Mouse (Mus musculus) thymus, postnatal 36 days (tissue): Measurements from ENCODE around the gene Slc25a25.
A peak's percentile ranks its signal among the peaks of the same experiment; 100 is the strongest.
"Not testable (repeated sequence)": the region's sequence is repeated elsewhere in the genome, so short reads cannot be mapped to it uniquely, and the experiment has no call there.

Experiments
- DNase-seq, 2 experiments: peaks; one replicate each; pipeline ENCODE4 v3.0.0; 2022; ENCODE audit warnings: mixed read lengths in 2 of 2

Gene Slc25a25

DNA sequence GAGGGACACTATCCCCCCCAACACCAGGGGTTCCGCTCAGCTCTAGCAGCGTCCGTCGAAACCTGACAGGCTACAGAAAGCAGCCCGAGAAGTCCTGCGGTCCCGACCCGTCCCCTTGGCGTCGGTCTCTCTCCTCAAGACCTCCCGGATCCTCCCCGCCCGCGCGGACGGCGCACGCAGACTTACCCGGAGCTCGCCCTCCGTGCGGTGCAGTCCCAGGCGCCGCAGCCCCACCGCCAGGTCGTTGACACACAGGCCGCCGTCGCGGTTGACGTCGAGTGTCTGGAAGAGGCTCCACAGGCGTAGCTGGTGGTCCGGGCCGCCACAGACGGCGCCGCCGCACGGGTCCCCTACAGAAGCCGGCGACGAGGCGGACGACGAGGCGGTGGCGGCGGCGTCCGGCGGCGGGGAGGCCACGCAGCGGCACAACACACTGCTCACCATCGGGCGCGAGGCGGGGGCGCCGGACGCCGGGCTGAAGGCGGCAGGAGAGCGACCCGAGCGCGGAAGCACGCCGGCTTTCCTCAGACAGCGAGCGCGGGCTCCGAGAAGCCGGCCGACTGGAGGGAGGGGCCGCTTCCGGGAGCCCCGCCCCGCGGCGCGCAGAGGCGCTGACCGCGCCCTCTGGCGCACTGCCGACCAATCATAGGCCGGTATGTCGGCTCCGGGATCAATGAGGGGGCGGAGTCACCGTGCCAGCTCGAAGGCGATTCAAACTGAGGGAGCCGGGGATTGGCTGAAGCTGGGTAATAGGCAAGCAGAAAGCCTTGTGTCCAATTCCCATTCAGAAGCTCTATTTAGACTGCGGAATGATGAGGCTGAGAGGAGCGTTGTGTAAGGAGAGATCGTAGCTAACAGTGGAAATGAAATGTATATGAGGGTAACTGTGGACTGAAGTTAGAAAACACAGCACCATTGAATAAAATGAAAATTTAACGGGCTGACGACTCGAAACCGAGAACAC is at the start of gene Slc25a25:
Gene Slc25a25 (minus strand): TSS at position 565 of the 964 bp plus-strand sequence.
- DNase-seq: peak; percentile 95 to 98

DNA sequence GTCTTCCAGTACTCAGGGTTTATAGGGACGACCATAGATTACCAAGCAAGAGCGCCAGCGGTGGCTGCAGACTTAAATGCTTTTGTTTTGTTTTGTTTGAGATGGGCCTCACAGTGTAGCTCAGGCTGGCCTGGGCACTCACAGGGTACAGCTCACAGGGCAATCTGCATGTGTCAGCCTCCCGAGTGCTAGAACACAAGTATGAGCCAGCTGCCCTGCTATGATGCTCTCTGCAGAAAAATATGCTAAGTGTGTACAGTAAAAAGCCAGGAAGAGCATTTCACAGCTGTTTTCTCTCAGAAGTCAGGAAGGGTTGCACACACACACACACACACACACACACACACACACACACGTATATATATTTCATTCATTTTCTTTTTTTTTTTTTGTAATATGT is 49.2 kb upstream of the Slc25a25 start:
- peak in 1 of 2 experiments; percentile 52 for DNase-seq

DNA sequence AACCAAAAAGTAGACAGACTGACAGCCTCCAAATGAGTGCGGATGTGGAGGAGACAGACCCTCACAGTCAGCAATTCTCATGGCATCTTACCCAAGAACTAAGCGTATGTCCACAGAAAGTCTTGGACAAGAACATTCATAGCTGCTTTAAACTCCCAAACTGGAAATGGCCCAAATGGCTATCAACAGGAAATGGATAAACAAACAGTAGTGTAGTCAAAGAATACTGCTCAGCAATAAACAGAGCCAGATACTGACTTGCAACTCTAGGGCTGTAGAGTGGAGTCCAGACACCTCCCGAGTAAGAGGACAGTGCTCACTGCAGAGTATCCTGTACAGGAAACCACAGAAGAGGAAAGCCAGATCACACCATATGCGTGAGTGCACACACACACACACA is 48.1 kb upstream of the Slc25a25 start:
- DNase-seq: no peak

DNA sequence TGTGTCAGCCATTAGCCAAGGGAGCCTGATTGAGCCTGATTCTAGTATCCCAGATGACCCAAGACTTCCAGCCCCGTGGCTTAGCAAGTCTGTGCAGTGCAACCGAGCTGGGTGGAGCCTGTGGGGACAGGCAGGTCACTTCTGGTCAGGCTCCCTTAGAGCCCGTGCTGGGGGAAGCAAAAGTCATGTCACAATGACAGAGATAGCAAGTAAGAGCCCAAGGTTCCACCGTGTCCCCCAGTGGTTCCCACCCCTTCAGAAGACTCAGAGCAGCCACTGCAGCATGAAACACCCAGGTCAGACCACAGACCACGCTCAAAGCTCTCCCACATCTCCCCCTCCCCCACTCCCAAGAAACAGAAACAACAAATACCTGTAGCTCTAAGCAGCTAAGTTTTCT is 44.9 kb upstream of the Slc25a25 start:
- DNase-seq: peak; percentile 47 to 56

DNA sequence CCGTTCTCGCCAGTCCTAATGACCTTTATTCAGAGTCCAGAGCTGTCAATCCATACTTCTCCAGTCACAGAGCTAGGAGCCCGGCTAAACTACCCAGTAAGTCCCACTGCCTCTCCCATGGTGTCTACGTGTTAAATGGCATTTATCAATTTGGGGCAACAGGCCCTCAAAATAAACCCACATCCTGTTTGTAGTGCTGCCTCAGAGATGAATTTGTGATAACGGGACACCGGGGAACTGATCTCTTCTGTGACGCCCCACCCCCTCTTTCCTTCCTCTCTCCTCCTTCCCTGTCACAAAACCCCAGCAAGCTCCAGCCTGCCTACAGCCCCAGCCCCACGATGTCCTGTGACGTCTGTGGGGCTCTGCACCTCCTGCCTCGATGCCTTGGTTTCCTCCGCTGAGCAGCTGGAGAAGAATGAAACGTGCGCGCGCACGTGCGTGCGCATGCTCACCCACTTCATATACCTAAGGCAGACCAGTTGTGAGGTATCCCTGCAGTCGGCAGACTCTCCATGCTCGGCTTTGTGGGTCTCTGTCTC is 44.0 kb upstream of the Slc25a25 start:
- DNase-seq: peak; percentile 89 to 95

DNA sequence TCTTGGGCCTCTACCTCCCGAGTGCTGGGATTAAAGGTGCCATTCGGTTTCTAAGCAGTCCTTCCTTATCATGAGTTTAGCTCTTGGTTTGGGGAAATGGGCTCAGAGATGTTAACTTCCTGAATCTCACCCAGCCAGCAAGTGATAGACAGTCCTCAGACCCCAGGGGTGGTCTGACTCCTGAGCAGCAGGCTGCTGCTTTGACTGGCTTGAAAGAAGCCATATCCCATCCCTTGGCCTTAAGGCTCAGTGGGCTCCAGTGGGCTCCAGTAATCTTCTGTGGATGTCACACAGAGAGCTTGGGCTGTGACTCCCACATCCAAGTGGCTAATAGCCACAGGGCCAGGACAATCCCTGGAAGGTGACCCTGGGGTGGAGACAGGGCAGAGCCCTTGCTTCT is 43.3 kb upstream of the Slc25a25 start:
- DNase-seq: peak; percentile 52 to 53

DNA sequence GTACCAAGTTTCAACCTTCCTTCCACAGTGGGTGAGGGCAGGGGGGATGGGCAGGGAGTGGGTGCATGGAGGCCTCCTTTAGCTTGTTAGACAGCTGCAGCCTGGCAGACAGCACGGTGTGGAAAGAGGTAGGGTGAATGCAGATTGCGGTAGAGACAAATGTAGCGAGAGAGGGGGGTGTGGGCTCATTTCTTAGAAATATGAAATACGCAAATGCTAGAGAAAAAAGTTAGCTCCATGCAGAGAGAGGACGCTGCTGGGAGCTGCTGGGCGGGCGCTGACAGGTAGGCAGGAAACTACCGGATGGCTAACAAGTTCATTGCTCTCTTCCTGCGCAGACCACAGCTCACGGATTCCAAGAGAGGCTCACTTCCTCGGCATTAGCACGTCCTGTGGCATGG is 42.1 kb upstream of the Slc25a25 start:
- DNase-seq: peak; percentile 86 to 90

DNA sequence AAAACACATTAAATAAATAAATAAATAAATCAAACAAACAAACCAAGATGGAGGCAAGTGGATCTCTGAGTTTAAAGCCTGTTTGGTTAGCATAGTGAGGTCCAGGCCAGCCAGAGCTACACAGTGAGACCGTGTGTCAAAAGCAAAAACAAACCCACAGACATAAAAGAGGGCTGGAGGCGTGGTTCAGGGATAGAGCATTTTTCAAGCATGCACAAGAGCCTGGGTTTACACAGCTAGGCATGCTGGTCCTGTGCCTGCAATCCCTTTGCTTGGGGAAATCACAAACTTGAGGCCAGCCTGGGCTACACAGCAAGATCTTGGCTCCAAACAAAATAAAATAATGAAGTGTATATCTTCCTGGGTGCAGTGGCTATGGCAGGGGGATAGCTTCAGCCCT is 41.4 kb upstream of the Slc25a25 start:
- DNase-seq: peak; percentile 40 to 47

DNA sequence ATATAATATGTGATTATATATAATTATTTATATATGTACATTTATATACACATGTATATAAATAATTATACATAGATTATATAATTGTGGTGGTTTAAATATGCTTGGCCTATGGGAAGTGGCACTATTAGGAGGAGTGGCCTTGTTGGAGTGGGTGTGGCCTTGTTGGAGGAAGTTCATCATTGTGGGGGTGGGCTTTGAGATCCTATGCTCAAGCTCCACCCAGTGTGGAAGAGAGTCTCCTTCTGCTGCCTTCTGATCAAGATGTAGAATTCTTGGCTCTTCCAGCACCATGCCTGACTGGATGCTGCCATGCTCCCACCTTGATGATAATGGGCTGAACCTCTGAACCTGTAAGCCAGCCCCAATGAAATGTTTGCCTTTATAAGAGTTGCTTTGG is 39.5 kb upstream of the Slc25a25 start:
- not testable (repeated sequence) for DNase-seq

DNA sequence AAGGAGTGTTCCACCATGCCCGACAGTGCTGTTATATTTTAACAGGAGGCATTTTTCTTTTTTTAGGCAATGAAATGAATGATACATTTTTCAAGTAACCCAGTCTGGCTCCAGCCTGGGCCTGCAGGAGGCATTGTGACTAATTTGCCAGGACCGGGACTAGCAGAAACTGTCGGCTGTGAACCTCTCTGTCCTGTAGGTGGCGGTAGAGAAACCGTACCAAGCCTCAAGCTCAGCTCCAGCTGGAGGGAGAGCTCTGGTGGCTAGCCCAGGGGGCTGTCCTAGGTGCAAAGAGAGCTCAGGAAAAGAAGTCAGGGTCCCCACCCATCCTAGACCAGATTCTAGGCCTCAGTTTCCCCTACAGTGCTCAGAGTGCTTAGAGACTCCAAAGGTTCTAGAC is 37.4 kb upstream of the Slc25a25 start:
- peak; percentile 78 to 83 for DNase-seq

DNA sequence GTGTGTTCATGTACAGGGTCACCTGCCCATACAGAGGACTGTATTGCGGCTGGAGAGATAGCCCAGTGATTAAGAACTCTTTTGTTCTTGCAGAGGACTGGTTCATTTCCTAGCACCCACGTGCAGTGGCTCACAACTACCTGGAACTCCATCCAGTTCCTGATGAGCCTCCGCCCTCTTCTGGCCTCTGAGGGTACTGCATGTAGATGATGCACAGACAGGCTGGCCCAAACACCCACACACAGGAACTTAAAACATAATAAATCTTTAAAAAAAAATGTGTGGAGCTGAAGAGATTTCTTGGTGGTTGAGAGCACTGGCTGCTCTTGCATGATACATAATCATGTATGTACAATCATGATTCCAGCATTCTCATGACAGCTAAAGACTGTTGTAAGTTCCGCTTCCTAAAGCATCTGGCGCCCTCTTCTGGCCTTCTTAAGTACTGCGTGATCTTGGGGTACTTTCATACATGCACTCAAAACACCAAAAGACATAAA is 35.9 kb upstream of the Slc25a25 start:
- DNase-seq: peak; percentile 86 to 89

DNA sequence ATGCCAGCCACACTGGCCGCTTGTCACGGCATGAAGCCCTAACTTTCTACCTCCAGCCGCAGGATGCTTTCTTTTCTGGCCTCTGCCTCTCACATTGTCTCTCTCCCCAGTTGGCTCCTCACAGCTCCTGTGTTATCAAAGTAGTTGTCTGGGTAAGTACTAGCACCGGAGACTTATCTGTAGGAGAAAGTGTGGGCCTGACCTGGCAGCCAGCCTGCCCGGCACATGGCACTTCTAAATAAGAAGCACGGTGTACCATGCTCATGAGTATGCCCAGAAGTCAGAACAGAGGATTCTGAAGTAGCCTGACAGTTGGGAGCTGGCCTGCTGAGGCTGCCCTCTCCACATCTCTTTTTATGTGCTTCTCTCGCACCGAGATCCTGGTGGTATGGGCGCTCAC is 34.9 kb upstream of the Slc25a25 start:
- no peak for DNase-seq

DNA sequence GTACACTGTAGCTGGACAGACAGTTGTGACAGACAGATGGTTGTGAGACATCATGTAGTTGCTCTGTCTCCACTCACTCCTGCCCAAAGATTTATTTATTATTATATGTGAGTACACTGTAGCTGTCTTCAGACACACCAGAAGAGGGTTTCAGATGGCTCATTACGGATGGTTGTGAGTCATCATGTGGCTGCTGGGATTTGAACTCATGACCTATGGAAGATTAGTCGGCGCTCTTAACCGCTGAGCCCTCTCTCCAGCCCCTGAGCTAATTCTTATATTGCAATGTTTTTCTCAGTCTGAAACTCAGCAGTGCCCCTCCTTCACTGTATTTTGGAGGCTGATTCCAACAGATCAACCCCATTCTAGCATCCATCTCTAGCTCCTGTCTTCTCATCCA is 34.5 kb upstream of the Slc25a25 start:
- no peak for DNase-seq

DNA sequence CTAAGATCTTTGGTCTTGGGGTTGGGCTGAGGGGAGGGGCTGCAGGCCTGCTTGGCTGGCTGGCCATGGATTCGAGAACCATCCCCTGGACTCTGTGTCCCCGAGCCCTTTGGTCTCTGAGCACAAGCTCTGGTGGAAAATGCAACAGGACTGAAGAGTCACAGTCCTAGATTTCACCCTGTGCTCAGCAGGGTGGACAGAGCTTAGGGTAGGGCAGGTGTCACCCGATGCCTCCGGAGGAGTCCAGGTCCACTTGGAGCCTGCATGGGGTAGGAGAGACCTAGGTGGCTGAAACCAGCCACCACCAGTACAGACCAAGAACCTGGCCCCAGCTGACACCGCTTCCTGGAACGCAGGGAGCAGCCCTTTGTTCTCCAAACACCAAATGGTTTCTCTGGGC is 33.7 kb upstream of the Slc25a25 start:
- DNase-seq: no peak

DNA sequence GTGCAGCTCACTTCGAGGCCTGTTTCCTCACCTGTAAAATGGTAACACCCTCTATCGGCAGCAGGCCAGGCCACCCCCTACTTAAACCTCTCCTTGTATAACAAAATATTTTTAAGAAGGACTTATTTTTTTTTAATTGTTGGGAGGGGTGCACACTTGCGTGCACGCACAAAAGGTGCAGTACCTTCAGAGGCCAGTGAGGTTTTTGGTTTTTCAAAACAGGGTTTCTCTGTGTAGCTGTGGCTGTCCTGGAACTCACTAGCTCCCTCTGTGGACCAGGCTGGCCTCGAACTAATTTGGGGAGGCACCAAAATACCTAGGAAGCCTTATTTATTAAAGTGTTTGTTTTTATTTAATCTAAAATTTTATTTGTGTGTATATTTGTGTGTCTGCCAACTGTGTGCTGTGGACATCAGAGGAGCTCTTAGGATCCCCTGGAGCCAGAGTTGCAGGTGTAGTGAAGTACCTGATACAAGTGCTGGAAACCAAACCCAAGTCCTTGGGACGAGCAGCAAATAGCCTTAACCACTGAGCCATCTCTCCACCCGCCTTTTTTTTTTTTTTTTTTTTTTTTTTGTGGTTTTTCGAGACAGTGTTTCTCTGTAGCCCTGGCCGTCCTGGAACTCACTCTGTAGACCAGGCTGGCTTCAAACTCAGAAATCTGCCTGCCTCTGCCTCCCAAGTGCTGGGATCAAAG is 32.1 kb upstream of the Slc25a25 start:
- no peak for DNase-seq

DNA sequence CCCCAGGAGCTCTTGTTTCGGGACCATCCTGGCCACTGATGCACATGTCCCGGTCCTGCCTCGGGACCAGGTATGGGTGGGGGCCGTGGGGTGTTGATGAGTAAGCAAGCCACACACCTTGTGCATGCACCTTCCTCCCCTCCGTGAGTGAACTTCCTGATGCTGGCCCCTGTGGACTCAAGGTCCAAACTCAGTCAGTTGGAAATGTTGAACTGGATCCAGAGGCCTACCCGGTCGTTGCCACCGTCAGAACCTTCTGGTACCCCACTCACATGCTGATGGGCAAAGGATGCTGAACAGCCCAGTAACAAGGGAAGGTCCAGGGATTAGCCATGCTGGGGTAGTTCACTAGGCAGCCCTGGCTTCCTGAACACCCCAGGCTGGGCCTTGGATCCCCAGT is 31.1 kb upstream of the Slc25a25 start:
- DNase-seq: no peak

DNA sequence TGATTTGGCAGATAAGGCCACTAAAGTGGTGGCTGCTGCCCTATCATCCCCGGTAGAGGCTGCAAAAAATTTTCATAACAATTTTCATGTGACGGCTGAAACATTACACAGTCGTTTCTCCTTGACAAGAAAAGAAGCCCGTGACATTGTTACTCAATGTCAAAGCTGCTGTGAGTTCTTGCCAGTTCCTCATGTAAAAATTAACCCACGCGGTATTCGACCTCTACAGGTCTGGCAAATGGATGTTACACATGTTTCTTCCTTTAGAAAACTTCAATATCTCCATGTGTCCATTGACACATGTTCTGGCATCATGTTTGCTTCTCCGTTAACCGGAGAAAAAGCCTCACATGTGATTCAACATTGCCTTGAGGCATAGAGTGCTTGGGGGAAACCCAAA is 24.1 kb upstream of the Slc25a25 start:
- not testable (repeated sequence) for DNase-seq

DNA sequence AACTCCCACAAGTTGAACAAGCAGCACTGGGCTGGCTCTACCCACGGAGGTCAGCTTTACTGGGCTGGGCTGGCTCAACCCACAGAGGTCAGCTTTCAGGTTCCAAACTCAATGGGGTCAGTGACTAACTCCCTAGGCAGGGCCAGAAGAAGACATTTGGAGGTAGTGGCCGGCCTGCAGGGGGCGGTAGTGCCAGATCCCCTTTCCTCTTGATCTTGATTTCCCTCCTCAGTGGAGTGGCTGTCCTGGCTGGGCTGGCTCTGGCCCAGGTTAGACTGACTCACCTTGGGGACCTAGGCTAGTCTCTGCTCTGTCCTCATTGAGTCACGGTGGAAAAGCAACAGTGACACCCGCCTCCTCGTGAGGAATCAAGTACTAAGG is 20.4 kb upstream of the Slc25a25 start:
- DNase-seq: peak in 1 of 2 experiments; percentile 38

DNA sequence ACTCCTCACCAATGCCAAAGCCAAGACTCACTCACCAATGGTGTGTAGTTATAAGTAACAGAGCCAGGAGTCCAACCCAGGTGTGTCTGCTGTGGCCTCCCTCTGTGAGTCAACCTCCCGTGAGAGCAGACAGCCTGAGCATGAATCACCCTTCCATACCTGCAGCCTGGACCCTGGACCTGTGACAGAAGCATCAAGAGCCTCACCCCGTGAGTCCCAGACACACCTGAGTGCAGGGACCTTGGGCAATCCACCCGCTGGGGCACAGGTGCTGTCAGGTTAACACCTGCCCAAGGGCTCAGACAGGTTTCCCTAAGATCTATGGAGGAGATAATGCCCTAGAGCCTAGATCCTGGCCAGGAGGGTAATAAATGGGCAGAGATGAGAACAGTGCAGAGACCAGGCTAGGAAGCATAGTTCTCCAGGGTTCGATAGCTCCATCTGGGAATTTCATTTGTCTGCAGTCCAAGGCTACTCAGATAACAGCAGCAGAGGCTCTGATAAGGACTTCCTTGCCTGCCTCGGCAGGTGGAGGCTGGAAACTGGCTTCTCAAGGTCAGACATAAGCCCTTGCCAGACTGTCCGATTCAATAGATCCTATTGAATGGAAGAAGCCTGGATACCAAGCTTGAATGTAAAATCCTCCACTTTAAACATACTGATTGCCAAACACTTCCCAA is 19.9 kb upstream of the Slc25a25 start:
- DNase-seq: no peak

DNA sequence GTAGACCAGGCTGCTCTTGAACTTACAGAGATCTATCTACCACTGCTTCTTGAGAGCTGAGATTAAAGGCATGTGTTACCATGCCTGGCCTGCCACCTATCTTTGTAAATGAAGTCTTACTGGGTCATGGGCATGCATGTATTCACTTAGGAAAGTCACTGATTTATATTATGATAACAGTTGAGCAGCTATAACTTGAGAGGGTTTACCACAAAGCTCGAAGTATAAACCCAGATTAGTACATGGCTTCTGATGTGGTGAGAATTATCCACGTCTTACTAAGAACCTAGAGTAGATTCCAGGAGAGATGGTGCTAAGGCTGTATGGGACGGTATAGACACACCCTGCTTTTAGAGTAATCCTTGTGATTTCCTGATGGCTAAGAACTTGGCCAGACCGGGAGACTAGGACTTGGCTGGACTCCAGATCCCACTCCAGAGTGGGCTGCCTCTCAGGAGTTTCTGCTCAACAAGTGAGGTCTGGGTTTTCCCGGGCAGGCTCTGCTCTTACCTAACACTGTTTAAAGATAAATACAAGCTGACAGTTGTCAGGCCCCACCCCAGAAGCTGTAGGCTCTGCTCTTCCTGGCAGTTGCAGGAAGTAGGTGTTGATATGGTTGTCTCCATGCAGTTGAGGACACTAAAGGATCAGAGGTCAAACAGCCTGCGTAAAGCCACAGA is 13.1 kb upstream of the Slc25a25 start:
- no peak for DNase-seq

DNA sequence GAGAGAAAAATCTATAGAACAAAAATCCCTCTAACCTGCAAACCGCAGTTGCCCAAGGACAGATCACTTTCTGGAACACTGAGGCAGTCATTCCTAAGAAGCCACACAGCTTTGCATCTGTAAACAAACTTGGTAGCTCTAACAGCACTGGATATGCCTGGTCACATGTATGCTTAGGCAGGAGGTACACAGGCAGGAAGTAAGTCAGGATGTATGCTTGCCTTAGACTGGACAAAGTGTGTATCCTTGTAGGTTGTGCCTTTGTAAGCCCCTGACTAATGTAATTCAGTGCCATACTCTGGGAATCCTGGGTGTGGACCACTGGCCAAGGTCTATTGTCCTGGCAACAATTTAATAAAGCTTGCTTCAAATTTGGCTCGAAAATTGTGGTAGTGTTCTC is 12.5 kb upstream of the Slc25a25 start:
- DNase-seq: no peak

DNA sequence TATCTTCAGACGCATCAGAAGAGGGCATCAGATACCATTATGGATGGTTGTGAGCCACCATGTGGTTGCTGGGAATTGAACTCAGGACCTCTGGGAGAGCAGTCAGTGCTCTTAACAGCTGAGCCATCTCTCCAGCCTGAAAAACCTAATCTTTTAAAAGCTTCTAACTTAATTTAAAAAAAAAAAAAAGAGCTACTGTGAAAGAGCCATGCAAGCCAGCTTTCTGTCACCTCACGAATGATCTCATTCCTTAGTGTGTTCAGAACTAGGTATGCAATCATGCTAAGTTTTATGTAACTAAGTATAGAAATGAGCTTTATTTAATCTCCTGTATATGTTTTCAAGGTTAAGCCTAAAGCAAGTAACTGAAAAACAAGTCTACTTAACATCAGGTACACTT is 8.4 kb upstream of the Slc25a25 start:
- DNase-seq: no peak
